Mouse (Mus musculus): ENCODE measurements at regions not wholly inside any gene's neighbourhood (a gene's known extent, or its start where the extent isn't known, plus 50 kb on each side); places are given as distances from the start of the nearest gene placed in this dataset.

DNA sequence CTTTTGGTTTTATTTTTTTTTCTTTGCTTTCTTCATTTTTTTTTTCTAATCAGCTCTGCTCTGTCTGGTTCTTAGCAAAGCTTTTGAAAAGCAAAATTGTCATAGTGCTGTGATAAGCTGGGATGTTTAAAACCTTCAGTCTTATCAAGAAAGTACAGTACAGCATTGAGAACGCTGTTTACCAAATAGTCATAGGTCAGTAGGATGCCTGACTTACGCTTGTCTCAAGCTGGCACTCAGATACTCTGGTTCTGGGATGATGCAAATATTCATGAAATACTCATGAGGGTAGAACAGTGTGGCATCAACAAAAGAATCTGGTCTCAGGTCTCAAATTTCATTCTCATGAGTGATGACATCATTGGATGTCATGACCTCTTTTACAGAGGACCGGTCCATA is 166.1 kb upstream of the Krr1 start:
- Histone ChIP-seq H3K27me3 (ENCODE audit: control insufficient read depth, insufficient read depth, insufficient read length) (no peaks in the 10 kb centered on the region), H3K79me2 (ENCODE audit: control insufficient read depth, insufficient read depth) (no peaks in the 10 kb centered on the region), H3K79me3 (ENCODE audit: low read depth) (no peaks in the 10 kb centered on the region), H3K4me3 (ENCODE audit: insufficient read depth, poor library complexity, severe bottlenecking) (no peak overlapping the region), H3K36me3 (ENCODE audit: control insufficient read depth, insufficient read depth) (no peaks in the 10 kb centered on the region), H3ac (ENCODE audit: control insufficient read depth, insufficient read length, low read depth) (no peak overlapping the region)
- TF ChIP-seq CTCF (IDR thresholded peaks at IDR 0.05; ENCODE audit: control insufficient read depth, insufficient read depth, insufficient read length) = no peak
- TF ChIP-seq FOSL1 (IDR thresholded peaks at IDR 0.05; ENCODE audit: insufficient read depth, low read length, poor library complexity, severe bottlenecking) = no peak
- no peak for TF ChIP-seq CEBPB (IDR thresholded peaks at IDR 0.05; ENCODE audit: low read depth)
- TF ChIP-seq MYOG (IDR thresholded peaks at IDR 0.05; ENCODE audit: control insufficient read depth, extremely low read depth, insufficient read length) = no peak

DNA sequence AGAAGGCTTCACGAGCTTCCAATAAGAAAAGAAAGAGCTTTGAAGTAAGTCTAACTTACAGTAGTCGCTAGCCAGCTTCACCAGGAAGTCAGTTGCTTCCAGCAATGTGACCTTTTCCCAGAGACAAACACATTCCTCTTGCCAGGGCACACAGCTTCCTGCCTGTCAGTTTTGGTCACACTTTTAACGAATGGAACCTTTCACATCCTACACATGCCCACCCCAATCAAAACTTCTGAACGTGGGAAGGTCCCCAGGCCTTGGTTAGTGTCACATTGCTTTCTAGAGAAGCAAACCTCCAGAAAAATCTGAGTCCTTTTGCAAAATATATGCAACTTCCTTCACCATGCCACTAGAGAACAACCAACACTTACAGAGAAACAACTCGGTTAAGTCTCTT is 165.5 kb upstream of the Krr1 start:
- Histone ChIP-seq H3K4me3 (ENCODE audit: insufficient read depth, poor library complexity, severe bottlenecking) (no peak overlapping the region), H3K79me3 (ENCODE audit: low read depth) (no peaks in the 10 kb centered on the region), H3ac (ENCODE audit: control insufficient read depth, insufficient read length, low read depth) (no peak overlapping the region), H3K79me2 (ENCODE audit: control insufficient read depth, insufficient read depth) (no peaks in the 10 kb centered on the region), H3K27me3 (ENCODE audit: control insufficient read depth, insufficient read depth, insufficient read length) (no peaks in the 10 kb centered on the region), H3K36me3 (ENCODE audit: control insufficient read depth, insufficient read depth) (no peaks in the 10 kb centered on the region)
- TF ChIP-seq MYOD1 (IDR thresholded peaks at IDR 0.05; ENCODE audit: control insufficient read depth, insufficient read length, low read depth) (no peak), USF1 (IDR thresholded peaks at IDR 0.05; ENCODE audit: low read depth) (no peak), CTCF (IDR thresholded peaks at IDR 0.05; ENCODE audit: control insufficient read depth, insufficient read depth, insufficient read length) (no peak), CEBPB (IDR thresholded peaks at IDR 0.05; ENCODE audit: low read depth) (no peak), FOSL1 (IDR thresholded peaks at IDR 0.05; ENCODE audit: insufficient read depth, low read length, poor library complexity, severe bottlenecking) (no peak), MYOG (IDR thresholded peaks at IDR 0.05; ENCODE audit: control insufficient read depth, extremely low read depth, insufficient read length) (no peak), MAX (IDR thresholded peaks at IDR 0.05) (no peak)

DNA sequence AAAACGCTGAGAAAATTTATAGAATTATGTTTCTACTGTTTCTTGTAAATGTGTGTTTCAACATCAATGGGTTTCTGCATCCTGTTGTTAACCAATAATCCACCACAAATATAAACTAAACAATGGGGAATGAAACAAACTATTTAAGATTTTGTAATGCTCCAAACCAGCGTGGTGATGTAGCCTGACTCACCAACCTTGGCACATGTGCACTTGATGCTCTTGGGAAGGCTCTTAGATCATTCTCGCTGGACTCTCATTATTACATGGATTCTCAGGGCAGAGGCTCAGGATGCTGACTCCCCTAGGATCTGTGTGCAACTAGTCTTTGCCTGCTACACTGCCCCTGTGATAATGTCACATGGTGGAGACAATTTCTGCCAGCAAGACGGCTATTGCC is 158.7 kb upstream of the Krr1 start:
- Histone ChIP-seq H3K27me3 (ENCODE audit: control insufficient read depth, insufficient read depth, insufficient read length) (no peaks in the 10 kb centered on the region), H3K79me2 (ENCODE audit: control insufficient read depth, insufficient read depth) (no peaks in the 10 kb centered on the region), H3K36me3 (ENCODE audit: control insufficient read depth, insufficient read depth) (no peaks in the 10 kb centered on the region), H3K79me3 (ENCODE audit: low read depth) (no peaks in the 10 kb centered on the region), H3K4me3 (ENCODE audit: insufficient read depth, poor library complexity, severe bottlenecking) (no peak overlapping the region), H3ac (ENCODE audit: control insufficient read depth, insufficient read length, low read depth) (no peak overlapping the region)
- TF ChIP-seq FOSL1 (IDR thresholded peaks at IDR 0.05; ENCODE audit: insufficient read depth, low read length, poor library complexity, severe bottlenecking) (no peak), CTCF (IDR thresholded peaks at IDR 0.05; ENCODE audit: control insufficient read depth, insufficient read depth, insufficient read length) (no peak), MAX (IDR thresholded peaks at IDR 0.05) (peak; percentile 55), CEBPB (IDR thresholded peaks at IDR 0.05; ENCODE audit: low read depth) (peak; percentile 59)

DNA sequence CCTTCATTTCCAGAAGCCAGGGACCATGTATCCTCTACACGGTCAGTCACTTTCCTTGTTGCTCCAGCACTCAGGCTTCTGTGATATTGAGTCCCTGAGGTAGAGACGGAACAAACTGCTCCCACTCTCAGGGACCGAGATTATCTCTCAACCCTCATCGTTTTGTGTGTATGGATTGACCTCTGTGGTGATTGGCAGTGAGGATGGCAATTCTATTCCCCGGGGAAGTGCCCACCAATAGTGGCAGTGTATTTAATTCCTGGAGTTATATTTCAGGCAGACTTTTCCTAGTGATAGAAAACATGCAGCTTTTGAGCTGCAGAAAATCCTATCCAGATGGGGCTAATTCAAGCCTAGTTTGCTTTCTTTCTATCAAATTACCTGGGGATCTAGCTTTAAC is 157.8 kb upstream of the Krr1 start:
- no peaks in the 10 kb centered on the region for H3K27me3 ChIP-seq (ENCODE audit: control insufficient read depth, insufficient read depth, insufficient read length)
- H3K36me3 ChIP-seq (ENCODE audit: control insufficient read depth, insufficient read depth) = no peaks in the 10 kb centered on the region
- no peaks in the 10 kb centered on the region for H3K79me2 ChIP-seq (ENCODE audit: control insufficient read depth, insufficient read depth)
- no peaks in the 10 kb centered on the region for H3K79me3 ChIP-seq (ENCODE audit: low read depth)
- H3ac ChIP-seq (ENCODE audit: control insufficient read depth, insufficient read length, low read depth) = no peak overlapping the region
- H3K4me3 ChIP-seq (ENCODE audit: insufficient read depth, poor library complexity, severe bottlenecking) = no peak overlapping the region
- TF ChIP-seq MYOD1 (IDR thresholded peaks at IDR 0.05; ENCODE audit: control insufficient read depth, insufficient read length, low read depth) = no peak
- TF ChIP-seq CEBPB (IDR thresholded peaks at IDR 0.05; ENCODE audit: low read depth) = no peak
- no peak for TF ChIP-seq MAX (IDR thresholded peaks at IDR 0.05)
- no peak for TF ChIP-seq FOSL1 (IDR thresholded peaks at IDR 0.05; ENCODE audit: insufficient read depth, low read length, poor library complexity, severe bottlenecking)
- TF ChIP-seq USF1 (IDR thresholded peaks at IDR 0.05; ENCODE audit: low read depth) = no peak
- TF ChIP-seq CTCF (IDR thresholded peaks at IDR 0.05; ENCODE audit: control insufficient read depth, insufficient read depth, insufficient read length) = no peak
- TF ChIP-seq MYOG (IDR thresholded peaks at IDR 0.05; ENCODE audit: control insufficient read depth, extremely low read depth, insufficient read length) = no peak

DNA sequence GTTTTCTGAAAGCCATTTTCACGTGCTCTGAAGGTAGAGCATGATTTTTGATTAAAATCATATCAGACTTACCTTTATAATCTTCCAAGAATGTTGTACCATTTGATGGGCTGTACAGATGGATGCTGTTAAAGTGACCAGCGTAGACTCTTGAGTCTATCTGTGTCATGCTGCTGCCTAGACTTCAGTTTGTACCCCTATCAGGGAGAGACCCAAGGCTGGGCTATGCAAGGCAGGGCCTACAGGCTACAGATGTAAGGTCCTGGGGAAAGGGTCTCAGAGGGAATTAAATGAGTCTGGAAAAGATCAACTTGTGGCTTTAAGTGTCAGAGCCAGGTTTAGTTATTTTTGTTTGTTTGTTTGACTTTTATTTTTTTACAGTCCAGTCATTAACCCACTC is 157.3 kb upstream of the Krr1 start:
- no peak overlapping the region for H3ac ChIP-seq (ENCODE audit: control insufficient read depth, insufficient read length, low read depth)
- H3K27me3 ChIP-seq (ENCODE audit: control insufficient read depth, insufficient read depth, insufficient read length) = no peaks in the 10 kb centered on the region
- no peaks in the 10 kb centered on the region for H3K79me2 ChIP-seq (ENCODE audit: control insufficient read depth, insufficient read depth)
- H3K79me3 ChIP-seq (ENCODE audit: low read depth) = no peaks in the 10 kb centered on the region
- no peak overlapping the region for H3K4me3 ChIP-seq (ENCODE audit: insufficient read depth, poor library complexity, severe bottlenecking)
- TF ChIP-seq CEBPB (IDR thresholded peaks at IDR 0.05; ENCODE audit: low read depth) (no peak), CTCF (IDR thresholded peaks at IDR 0.05; ENCODE audit: control insufficient read depth, insufficient read depth, insufficient read length) (no peak), MYOG (IDR thresholded peaks at IDR 0.05; ENCODE audit: control insufficient read depth, extremely low read depth, insufficient read length) (no peak), MYOD1 (IDR thresholded peaks at IDR 0.05; ENCODE audit: control insufficient read depth, insufficient read length, low read depth) (no peak), MAX (IDR thresholded peaks at IDR 0.05) (no peak), USF1 (IDR thresholded peaks at IDR 0.05; ENCODE audit: low read depth) (no peak), FOSL1 (IDR thresholded peaks at IDR 0.05; ENCODE audit: insufficient read depth, low read length, poor library complexity, severe bottlenecking) (no peak)
- no peaks in the 10 kb centered on the region for H3K36me3 ChIP-seq (ENCODE audit: control insufficient read depth, insufficient read depth)

DNA sequence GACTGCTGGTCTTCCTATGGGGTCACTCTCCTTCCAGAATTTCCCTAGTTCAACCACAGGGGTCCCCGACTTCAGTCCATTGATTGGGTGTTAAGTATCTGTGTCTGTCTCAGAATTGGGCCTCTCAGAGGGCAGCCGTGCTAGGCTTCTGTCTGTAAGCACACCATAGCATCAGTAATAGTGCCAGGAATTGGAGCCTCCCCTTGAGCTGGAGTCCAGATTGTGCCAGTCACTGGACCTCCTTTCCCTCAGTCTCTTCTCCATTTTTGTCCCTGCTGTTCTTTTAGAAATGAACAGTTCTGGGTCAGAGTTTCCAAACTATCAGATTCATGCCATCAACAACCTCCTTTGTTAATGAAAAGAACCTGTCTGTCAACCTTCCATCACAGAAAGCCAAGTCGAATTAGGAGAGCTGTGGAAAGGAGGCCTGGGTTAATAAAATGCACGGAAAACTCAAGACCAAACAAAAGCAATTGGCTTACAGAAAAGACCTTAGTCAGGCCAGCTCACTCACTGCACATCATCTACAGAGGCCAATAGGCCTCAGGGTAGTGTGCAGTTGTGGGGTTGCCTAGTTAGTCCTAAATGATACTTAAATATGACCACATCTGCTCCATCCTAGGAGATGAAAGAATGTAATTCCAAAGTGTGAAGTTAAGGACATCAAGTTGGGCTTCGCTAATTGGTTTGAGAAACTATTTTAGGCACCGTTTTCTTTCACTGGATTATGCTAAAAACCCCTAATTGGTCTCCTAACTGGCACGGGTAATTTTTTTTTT is 156.5 kb upstream of the Krr1 start:
- no peaks in the 10 kb centered on the region for H3K27me3 ChIP-seq (ENCODE audit: control insufficient read depth, insufficient read depth, insufficient read length)
- H3K4me3 ChIP-seq (ENCODE audit: insufficient read depth, poor library complexity, severe bottlenecking) = no peak overlapping the region
- H3K36me3 ChIP-seq (ENCODE audit: control insufficient read depth, insufficient read depth) = no peaks in the 10 kb centered on the region
- no peaks in the 10 kb centered on the region for H3K79me2 ChIP-seq (ENCODE audit: control insufficient read depth, insufficient read depth)
- no peaks in the 10 kb centered on the region for H3K79me3 ChIP-seq (ENCODE audit: low read depth)
- H3ac ChIP-seq (ENCODE audit: control insufficient read depth, insufficient read length, low read depth) = no peak overlapping the region
- TF ChIP-seq CTCF (IDR thresholded peaks at IDR 0.05; ENCODE audit: control insufficient read depth, insufficient read depth, insufficient read length) (no peak), MYOG (IDR thresholded peaks at IDR 0.05; ENCODE audit: control insufficient read depth, extremely low read depth, insufficient read length) (no peak), MYOD1 (IDR thresholded peaks at IDR 0.05; ENCODE audit: control insufficient read depth, insufficient read length, low read depth) (no peak), FOSL1 (IDR thresholded peaks at IDR 0.05; ENCODE audit: insufficient read depth, low read length, poor library complexity, severe bottlenecking) (no peak)

All from C2C12 (cell line).